Mouse (Mus musculus) R1 (cell line): ENCODE results near the gene Cacna2d3.

Experiments
- DNase-seq: peaks from one replicate; pipeline ENCODE4 v3.0.0-alpha.2; 2018; ENCODE audit warnings: low read depth, low spot score

The Cacna2d3 gene

DNA sequence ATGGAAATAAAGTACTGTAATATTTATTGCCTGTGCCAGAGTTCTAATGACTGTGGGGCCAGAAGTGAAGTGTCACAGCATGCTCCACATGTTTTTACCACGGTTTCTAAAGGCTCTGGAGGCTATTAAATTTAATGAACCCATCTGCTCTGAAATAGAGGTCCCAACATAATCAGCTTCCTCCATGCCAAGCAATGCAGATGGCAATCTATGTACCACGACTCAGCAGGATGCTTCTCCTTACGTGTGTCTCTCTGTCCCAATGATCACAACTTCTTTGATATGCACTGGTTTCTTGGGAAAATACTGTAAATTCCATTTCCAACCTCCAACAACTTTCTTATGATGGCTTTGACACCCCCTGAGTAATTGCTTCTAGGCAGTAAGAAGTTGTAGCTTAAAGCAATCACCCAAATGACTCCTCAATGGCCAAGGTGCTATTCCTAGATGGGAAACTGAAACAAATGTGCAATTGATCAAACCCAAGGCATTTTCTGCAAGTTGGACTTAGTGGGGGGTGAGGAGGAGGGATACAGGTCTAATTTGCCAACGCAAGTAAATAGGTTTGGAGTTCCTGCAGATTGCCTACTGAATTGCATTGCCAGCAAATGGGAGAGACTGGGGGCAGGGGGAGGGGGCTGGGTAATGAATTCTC is 557.5 kb downstream of the Cacna2d3 start:
- no peak for DNase-seq

DNA sequence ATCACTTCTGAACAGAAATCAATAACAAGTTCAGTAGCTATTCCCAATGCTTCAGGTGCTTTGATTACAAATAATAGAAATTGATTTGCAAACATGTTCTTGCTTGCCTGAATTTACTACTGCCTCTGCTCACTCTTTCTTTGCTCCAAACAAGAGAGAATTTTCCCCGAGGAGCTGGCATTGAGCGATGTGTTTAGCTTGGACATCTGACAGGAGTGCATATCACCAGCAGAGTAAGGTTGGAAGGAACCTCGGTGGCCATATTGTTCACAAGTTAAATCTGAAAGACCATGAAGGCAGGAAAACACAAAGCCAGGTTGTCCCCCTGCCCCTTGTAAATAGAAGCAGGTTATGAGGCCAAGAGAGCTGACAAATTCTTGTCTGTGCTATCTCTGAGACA is 561.9 kb downstream of the Cacna2d3 start:
- no peak for DNase-seq

DNA sequence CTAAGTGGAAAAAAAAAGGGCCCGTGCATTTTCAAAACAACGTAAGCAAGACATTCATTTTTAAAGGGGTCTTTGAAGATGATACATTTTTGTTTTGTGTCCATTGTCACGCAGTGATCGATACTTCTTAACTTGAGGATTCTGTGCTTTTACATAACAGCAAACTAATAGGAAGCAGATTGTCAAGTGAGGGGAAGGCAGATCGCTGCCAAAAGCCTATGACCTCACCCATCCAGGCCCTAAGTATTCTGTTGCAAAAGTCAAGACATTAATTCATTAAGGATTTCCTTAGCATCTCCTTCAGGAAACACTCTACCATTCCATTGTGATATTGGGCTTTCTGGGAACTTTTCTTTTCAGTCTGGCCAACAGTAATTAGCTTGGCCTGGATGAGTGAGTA is 564.6 kb downstream of the Cacna2d3 start:
- no peak for DNase-seq

DNA sequence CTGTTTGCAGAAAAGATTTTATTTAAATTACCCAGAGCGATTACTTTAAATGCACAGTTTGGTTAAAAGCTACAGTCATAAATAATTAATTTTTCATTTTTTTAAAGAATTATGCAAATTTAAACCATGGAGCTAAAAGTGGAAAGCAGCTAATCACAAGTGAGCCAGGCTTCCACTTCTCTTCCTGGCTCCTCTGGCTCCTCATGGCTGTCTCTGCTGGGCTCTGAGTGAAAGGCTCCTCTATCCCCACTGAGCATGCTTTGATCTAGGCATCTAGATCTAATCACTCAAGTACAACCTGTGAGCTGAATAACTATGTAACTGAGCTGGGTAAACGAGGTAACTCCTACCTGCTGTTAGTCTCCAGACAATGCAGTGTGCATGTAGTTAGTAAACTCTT is 577.5 kb downstream of the Cacna2d3 start:
- no peak for DNase-seq

DNA sequence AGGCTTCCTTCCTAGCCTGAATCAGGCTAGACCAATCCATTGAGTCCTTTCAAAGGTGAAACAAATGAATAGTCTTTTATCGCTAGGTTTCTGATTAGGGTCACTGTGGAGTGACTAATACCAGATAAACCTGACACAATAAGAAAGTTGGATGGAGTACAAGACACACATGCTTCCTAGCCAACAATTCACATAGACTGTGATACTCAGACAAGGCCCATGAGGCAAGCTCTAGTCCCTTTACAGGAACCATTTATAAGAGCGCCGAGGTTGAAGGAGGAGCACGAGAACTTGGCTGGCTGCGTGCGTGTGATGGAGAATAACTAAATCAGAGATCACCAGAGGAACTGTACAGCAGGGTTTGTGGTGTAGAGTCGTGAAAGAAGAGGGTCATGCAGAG is 584.0 kb downstream of the Cacna2d3 start:
- DNase-seq = no peak

DNA sequence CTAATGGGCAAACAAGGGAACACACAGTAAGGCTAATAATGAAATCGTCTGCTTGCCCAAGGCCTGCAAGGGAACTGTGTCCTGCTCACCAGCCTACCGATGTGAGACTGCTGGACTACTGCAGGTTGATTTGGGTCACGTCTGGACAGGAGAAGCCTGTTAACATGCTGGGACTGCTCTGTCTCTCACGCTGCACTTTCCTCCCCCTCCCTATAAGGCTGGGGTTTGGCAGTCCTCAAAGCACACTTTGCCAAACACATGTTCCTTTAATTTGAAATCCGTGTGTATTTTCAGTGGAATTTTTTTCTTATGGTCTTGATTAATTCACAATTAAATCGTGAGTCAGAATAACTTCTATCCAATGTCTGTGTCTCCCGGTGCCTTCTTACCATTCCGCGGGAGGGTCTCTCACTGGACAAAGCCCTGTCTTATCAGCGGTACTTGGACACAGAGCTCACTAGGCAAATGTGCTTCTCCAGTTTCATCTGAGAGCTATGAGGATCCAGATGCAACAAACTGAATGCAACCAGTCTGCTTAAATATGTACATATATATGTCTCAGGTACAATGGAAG is 584.6 kb downstream of the Cacna2d3 start:
- DNase-seq = no peak

DNA sequence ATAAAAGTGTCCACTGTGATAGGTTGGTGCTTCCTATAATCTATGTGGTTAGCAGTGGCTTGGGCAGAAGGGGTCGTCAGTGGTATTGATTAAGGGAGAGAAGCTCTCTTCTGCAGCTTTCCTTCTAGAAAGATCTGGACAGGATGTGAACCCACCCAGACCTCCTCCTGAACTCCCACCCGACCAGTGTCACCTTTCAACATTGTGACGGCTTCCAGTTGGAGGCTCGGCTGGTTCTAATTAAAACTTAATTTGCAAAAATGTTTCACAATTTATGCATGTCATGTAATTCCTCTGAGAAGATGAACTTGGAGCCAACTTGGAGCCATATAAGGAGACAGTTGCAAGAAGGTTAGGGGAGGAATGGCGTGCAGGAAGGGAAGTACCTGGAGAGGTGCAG is 586.8 kb downstream of the Cacna2d3 start:
- DNase-seq = no peak

DNA sequence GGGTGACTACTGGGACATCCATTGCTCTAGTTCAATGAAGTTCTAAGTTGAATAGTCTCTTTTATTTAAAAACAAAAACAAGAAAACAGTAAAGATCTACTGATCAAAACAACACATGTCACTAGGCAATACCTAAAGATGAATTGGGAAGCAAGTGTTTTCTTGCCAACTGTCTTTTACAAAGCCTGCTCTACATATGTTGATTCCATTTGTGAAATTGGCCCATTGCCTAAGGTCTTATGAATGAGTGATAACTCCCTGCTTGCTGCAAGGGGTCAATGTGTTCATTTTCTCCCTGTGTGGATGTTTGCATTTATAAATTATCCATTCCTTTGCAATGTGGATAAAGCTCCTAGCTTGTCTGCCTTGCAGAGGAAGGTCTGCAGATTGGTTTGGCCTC is 591.2 kb downstream of the Cacna2d3 start:
- DNase-seq = no peak

DNA sequence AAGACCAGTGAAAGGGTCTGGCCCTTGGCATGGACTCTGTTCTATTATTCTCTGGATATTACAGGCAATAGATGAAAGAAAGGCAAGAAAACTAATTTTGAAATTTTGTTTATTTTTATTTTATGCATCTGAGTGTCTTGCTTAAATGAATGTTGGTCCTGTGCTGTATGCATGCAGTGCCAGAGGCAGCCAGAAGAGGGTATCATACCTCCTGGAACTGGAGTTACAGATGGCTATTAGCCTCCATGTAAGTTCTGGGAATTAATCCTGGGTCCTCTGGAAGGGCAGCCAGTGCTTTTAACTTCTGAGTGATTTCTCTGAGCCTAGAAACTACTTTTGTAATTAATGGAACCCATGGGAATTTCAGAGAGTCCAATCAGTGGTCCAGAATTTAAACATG is 597.8 kb downstream of the Cacna2d3 start:
- peak; percentile 21 for DNase-seq

DNA sequence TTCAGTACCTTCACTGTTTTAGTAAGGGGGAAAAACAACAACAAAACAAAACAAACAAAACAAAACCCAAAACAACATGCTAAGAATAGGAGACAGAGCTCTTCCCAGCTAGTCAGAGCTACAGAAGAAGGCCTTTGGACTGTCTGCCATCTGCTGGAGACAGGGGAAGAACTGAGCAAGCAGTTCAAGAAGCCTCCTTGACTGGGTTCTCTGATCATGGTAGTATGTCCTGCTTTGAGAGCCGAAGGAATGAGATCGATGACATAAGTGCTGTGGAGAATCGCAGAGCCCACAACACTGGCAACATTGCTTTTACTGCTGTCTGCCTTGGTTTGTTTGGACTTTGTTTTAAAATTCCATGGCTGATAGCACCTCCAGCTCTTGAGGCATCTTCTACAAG is 598.9 kb downstream of the Cacna2d3 start:
- no peak for DNase-seq

DNA sequence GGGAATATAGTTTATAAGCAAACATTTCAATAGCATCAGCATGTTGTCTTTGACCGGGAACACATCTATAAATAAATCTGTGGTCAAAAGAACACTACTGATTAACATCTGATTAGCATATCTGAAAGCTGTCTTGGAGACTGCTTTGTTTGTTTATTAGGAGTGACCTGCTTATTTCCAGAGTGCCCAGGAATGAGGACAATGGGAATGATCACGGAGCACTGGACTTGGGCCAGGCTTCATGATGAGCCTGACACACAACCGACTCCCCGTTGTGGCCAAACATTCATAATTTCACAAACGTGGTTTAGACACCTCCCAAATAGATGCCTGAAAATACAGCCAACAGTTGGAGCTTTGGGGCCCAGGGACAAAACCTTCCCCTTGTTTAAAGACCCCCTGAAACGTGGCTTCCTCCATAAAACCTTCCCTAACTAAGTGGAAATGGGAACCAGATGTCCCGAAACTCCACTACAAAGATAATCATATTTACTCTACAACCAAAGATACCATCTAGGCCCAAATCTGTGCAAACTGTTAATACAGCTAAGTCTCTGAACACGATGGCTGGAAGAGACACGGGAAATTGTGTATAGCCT is 607.7 kb downstream of the Cacna2d3 start:
- DNase-seq = no peak

DNA sequence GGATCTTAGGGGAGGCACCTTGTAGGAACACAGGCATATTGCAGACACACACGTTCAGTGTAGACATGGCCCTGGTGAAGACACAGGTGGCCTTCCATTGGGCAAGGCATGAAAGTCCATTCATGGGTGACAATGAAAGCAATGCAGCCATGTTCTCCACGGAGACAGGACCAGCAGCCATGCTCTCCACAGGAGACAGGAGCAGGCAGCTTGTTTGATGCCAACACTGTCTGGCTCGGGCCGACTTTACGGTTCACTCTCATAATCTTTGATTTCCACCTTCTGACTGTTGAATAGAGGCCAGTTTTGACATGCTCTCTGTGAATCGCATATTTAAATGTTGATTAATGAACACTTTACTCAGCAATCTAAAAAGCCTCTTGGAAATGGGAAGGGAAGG is 610.0 kb downstream of the Cacna2d3 start:
- DNase-seq = no peak

DNA sequence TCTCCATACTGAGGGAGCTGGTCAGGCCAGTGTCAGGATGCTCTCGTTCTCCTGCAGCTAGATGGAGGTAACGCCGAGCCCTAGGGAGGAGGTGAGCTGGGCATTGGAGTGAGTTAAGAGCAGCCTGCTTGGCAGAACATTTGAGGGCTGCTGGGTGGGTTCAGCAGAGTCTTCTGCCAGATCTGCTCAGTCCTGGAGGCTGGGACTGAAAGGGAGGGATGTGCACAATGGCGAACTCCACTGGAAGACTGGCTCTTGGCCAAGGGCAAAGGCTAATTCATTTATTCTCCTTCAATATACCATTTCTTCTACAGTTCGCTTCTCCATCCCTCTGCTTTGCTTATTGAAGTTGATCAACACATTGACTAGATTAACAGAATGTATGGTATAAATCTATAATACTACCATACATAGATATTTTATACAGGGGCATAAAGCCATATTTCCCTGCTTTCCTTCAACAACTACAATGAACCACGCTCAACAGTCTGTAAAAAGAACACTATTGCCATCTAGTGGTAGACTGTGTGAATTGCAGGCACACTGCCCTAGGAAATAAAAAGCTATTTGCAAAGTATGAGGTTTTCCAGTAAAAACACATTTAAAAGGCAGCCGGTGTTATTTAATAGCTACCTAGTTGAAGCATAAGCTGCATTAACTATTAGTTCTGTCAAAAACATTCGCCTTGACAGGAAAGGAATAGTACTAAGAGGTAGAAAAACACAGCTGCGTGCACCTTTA is 611.1 kb downstream of the Cacna2d3 start:
- DNase-seq = peak; percentile 35

DNA sequence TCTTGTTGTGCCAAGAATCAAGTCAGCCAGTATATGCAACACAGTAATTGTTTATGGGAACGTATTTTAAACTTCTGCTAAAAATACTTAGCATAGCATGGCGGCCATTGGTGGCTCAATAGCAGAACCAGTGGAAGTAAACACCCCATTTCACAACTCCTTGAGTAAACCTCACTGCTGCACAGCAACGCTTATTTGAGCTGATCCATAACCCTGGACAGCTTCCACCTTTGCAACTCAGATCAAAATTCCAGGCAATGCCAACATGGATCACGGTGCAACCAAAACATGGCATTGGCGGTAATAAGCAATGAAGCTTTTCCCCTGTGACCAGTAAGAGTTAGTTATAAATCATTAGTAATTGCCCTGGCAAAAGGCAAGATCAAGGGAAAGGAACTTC is 614.2 kb downstream of the Cacna2d3 start:
- DNase-seq = no peak

DNA sequence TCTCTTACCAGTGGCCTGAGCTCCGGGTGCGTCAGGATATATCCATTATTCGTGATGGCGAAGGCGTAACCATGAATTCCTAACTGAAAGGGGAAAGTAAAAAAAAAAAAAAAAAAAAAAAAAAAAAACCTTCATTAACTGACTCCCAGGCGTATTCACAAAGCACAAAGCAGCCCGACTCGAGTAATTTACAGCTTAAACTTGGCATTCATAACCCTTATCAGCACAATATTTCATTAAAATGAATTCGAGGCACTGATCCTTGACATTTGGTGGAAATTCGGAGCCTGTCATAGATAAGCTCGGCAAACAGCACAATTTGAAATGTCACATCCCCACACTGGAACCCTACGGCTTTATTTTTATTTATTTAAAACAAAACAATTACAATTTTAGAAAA is 623.9 kb downstream of the Cacna2d3 start:
- DNase-seq = no peak

DNA sequence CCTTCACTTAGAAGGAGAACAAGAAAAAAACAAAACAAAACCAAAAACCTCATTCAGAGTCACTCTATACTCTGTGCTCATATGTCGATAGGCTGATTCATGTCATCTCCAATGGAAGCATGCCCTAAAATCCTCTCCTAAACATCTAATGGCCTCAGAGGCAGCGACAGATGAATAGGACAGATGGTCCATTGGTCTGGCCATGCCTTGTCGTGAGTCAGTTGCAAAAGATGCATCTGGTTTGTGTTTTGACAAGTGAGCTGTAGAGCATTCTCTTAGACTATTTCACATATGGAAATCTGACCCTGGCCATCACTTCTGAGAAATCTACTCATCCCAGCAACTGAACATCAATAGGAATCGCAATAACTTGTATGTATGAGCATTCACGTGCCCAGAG is 626.2 kb downstream of the Cacna2d3 start:
- no peak for DNase-seq

DNA sequence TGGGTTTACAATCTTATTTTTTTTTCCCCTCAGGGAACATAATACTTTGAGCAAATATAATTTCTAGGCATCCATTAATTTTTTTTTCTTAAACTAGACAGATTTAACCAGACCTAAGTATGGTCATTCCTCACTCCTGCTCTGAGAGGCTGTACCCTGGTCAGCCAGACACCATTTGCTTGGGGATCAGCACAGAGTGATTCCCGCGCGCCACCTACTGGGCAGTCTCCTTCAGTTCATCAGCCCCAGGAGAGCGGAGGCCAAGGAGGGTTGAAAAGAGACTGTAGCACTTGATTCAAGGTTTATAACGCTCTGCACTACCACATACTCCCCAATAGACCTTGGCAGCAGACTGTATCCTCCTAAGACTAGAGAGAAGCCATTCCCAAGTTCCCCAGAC is 631.6 kb downstream of the Cacna2d3 start:
- peak; percentile 41 for DNase-seq

DNA sequence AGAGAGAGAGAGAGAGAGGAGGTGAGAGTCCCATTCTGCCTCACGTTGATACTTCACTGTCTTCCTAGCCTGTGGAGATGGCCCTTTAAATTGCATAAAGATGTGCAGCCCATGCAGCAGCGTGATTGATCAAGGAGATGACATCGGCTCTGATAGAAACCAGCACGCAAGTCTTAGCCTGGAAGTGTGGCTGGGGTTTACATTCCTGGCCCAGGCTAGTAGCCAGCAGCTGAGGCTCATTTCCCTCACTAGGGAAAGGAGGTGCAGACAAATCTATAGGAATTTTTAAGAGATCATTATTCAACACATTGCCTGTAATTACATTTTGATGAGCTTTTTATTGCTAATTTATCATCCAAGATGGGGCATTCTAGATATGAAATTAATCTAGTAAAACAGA is 635.1 kb downstream of the Cacna2d3 start:
- no peak for DNase-seq

DNA sequence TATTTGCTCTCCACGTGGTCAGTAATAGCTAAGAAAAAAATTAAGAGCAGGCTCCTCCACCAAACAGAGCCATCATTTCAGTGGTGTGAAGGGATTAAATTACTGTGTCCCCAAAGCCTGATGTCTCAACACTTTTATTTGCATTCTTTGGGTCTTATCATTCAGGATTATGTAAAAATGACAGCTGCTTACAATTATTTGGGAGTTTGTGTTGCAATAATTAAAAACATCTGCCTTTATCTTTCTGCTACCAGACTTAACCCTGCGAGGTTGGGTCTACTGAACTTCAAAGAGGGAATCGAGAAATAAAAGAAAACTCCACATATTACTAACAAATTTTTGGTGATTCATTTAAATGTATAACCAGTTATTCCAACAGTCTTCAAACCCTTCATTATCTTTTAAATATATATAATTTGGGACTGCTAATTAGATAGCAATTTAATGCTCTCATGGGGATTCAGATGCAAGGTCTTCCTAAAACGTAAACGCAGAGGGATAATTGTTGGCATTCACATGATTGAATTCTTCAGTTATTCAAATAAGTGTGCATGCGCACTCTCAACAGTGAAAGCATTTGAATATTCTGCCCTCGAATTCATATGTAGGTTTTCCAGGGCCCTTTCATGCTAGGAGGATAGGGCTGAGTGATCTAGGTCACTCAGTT is 636.0 kb downstream of the Cacna2d3 start:
- DNase-seq = no peak

DNA sequence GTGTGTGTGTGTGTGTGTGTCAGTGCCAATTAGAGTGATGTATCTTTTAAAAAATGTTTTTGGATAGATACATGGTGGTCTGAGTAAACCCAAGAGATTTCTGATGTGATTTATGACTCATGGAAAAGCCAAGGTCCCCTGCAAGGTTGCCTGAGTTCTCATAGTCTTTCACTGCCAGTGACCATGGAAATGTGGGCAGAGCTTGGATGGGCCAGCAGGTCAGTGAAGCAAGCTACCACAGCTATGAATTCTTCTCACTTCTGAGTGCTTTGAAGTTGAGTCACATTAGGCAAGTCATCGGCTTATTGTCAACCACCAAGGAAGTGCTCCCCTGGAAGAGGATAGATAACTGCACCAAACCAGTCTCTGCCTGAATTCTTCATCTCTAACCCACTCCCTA is 639.5 kb downstream of the Cacna2d3 start:
- DNase-seq = no peak

DNA sequence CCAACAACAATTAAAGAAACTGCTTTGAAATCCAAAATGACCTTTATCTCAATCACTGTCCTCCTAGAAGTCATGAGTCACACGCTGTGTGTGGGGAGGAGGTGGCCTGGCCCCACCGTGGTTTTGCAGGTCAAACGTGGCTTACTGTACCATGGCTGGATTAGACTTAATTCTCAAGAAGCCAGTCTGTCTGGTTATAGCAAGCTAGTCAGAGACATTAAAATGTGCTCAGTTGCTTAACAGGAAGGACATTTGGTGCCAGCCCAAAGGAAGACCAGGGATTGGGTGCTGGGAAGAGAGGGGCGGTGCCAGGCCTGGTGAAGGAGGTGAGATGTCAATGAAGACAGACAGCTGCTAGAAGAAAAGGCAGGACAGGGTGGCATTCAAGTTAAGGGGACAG is 641.0 kb downstream of the Cacna2d3 start:
- DNase-seq = no peak

DNA sequence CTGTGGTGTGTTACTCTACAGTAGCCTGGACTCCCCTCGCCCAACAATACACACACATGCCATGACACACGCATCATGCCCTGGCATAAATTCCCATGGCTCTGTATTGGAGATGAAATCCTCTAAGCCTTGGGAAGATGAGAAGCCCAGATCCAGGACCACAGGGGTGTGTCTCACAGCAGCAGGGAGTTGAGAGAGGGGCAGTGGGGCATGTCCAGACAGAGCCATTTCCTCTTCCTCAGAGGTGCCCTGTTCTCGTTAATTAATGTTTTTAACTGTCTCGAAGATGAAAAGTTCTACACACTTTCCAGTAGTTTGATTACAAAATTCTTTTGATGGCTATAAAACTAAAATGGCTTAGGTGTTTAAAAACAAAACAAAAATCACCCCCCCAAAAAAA is 641.4 kb downstream of the Cacna2d3 start:
- DNase-seq = no peak
